Comparison of ENCODE assay signal across 28 mouse cellular contexts in the genomic region with DNA sequence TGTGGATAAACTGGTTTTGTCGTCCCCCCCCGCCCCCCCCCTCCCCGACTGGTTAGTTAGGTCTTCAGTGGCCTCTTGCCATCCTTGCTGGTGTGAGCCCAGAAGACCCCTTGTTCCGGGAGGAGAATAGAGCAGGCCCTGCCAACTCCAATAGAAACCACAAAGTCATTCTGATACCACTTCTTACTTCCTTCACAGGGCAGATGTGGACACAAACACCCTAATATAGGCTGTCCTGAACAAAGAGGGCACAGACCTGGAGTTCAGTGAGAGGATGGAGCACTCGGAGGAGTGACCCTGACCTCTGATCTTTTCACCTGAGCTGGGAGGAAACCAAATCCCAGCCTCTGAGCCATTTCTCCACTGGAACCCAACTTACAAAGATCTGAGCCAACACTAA. TPM values are rescaled to one million over a fixed set of nuclear protein-coding genes. Genes with fewer than 3 reads are reported as not detected.
"Had no signal": no experiment of that assay in that cellular context is flagged by ENCODE, and none has a peak within 500 bp of the region (broad histone marks: within the 10 kb centered on the region; RNA-seq: fewer than 3 reads in every experiment).

No protein-coding gene starts in this region.

- H3K9me3 ChIP-seq: kidney, embryonic 15.5 days; liver, embryonic 13.5 days; stomach, embryonic 15.5 days had no signal

- H3K9ac ChIP-seq: kidney, embryonic 15.5 days; liver, embryonic 13.5 days; stomach, embryonic 15.5 days had no signal

- H3K4me1 ChIP-seq: kidney, embryonic 15.5 days; stomach, embryonic 15.5 days had no signal

- H3K27me3 ChIP-seq: kidney, embryonic 15.5 days; liver, embryonic 13.5 days; stomach, embryonic 15.5 days had no signal

- H3K4me2 ChIP-seq: kidney, embryonic 15.5 days; liver, embryonic 13.5 days; midbrain, embryonic 11.5 days; stomach, embryonic 15.5 days had no signal

- ATAC-seq: intestine, postnatal 0 days had no signal

- H3K36me3 ChIP-seq: kidney, embryonic 15.5 days; liver, embryonic 13.5 days; stomach, embryonic 15.5 days had no signal

- H3K27ac ChIP-seq: kidney, embryonic 15.5 days; layer of hippocampus, adult 2 months; liver, embryonic 13.5 days; stomach, embryonic 15.5 days had no signal

- DNase-seq: kidney, adult 8-10 months; kidney, postnatal 25 days; layer of hippocampus, adult 9-11 months; liver, embryonic 13.5 days; lung, adult 2 months; lung, postnatal 14 days; lung, postnatal 4 days; midbrain, embryonic 14.5 days; right cerebral cortex, adult 18-20 months; right cerebral cortex, postnatal 25 days; spleen, adult 18-20 months; thymus, postnatal 36 days had no signal

- H3K4me3 ChIP-seq: kidney, embryonic 15.5 days; layer of hippocampus, adult 2 months; liver, embryonic 13.5 days; stomach, embryonic 15.5 days had no signal

RNA-seq across cellular contexts. Expression of gene Il27, which starts 7.2 kb away (rescaled TPM):
- total RNA-seq: layer of hippocampus, adult 2 months; layer of hippocampus, postnatal 25 days; left cerebral cortex, adult 18-20 months; left cerebral cortex, postnatal 10 days; left cerebral cortex, postnatal 36 days; liver, adult 2 months; megakaryocyte-erythroid progenitor cell, adult 5-6 weeks; midbrain, postnatal 0 days had no signal
- polyA plus RNA-seq: intestine, postnatal 0 days; kidney, embryonic 15.5 days; limb, embryonic 11.5 days; limb, embryonic 14.5 days; liver, embryonic 13.5 days; lung, embryonic 16.5 days; midbrain, embryonic 11.5 days; midbrain, embryonic 14.5 days; midbrain, postnatal 0 days; neural tube, embryonic 14.5 days had no signal

RNA-seq across cellular contexts. Expression of gene Apobr, which starts 17.2 kb away (rescaled TPM):
- total RNA-seq: midbrain, postnatal 0 days had no signal
